Mouse (Mus musculus) hindbrain, embryonic 11.5 days (tissue): ENCODE results near the gene Ksr2. TPM values are rescaled to one million over a fixed set of nuclear protein-coding genes. Genes with fewer than 3 reads are reported as not detected.

ENCODE experiments used
- ATAC-seq: fragments of 200-750 bp; cut with Nextera tagmentation; 2 replicates; pipeline ENCODE4 v1.8.0; 2017; ENCODE audit warnings: mild to moderate bottlenecking, moderate TSS enrichment, moderate library complexity; ENCODE audit not compliant: low FRiP score
- DNase-seq: peaks from one replicate; pipeline ENCODE4 v3.0.0-alpha.2; 2015; ENCODE audit warnings: low spot score
- H3K27ac ChIP-seq: fragments of 300-500 bp; sonication (generic); 2 replicates; pipeline ENCODE4 v1.5.1; 2014; ENCODE audit warnings: mild to moderate bottlenecking, low read depth, low read length
- H3K27me3 ChIP-seq: fragments of 300-500 bp; sonication (generic); 2 replicates; pipeline ENCODE4 v1.6.1; 2014; ENCODE audit warnings: mild to moderate bottlenecking, low read length, moderate library complexity, mixed read lengths; ENCODE audit not compliant: control insufficient read depth, insufficient read depth
- H3K36me3 ChIP-seq: fragments of 300-500 bp; sonication (generic); 2 replicates; pipeline ENCODE4 v1.6.1; 2014; ENCODE audit warnings: mild to moderate bottlenecking, low read length, moderate library complexity, mixed read lengths; ENCODE audit not compliant: control insufficient read depth, insufficient read depth
- H3K4me1 ChIP-seq: fragments of 300-500 bp; sonication (generic); replicated peaks from 2 replicates; pipeline ENCODE4 v1.6.1; 2014; ENCODE audit warnings: low read length, mixed read lengths; ENCODE audit not compliant: control insufficient read depth, insufficient read depth
- H3K4me2 ChIP-seq: fragments of 300-500 bp; sonication (generic); replicated peaks from 2 replicates; pipeline ENCODE4 v1.6.1; 2014; ENCODE audit warnings: mild to moderate bottlenecking, low read depth, low read length
- H3K4me3 ChIP-seq: fragments of 300-500 bp; sonication (generic); 2 replicates; pipeline ENCODE4 v1.5.1; 2014; ENCODE audit warnings: low read depth, low read length
- H3K9ac ChIP-seq: fragments of 300-500 bp; sonication (generic); 2 replicates; pipeline ENCODE4 v1.6.1; 2014; ENCODE audit warnings: low read depth, low read length
- H3K9me3 ChIP-seq: fragments of 300-500 bp; sonication (generic); 2 replicates; pipeline ENCODE4 v1.6.1; 2016; ENCODE audit warnings: low read length; ENCODE audit not compliant: control insufficient read depth
- WGBS: fragments of 180-500 bp; shearing (Covaris S2); extraction: QIAGEN DNeasy Blood & Tissue Kit; methylation state at CpG from one replicate; pipeline ENCODE4 v1.1.7; 2014; 5-methylcytosine and 5-hydroxymethylcytosine counted together
- polyA plus RNA-seq: library from polyadenylated mRNA; unstranded; fragments of >200 nt; fragmentation: Nextera tagmentation; extraction: Ambion mirVana; gene quantifications from 2 replicates; pipeline ENCODE4 v1.2.1, GENCODE M21; 2014

The Ksr2 gene
- polyA plus RNA-seq, 1 experiment from 2014 or later: 2.9 TPM

DNA sequence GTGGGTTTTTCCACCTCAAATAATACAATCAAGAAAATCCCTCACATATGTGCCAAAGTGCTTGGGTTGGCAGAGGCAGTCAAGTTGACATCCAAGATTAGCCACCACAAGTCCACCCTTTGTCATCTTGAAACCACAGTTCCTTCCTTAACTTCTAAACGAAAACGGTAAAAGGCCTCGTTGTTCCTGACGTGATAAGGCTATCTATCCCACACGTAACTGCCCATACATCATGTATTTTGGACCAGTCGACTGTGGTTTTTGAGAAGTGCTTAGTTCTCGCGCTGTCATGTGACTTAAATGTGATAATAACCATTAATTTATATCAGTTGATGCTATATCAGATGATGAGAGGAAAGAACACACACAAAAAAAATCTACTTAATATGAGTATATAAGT lies 55.8 kb downstream of the Ksr2 start:
- DNase-seq: no peak
- H3K9ac ChIP-seq: no peak overlapping the region
- no peak overlapping the region for H3K27ac ChIP-seq
- H3K4me2 ChIP-seq: no peak overlapping the region
- no peaks in the 10 kb centered on the region for H3K36me3 ChIP-seq
- H3K4me1 ChIP-seq: no peaks in the 10 kb centered on the region
- ATAC-seq: no peak
- 94% methylated on average over 8 of the region's 8 CpGs for WGBS
- no peaks in the 10 kb centered on the region for H3K9me3 ChIP-seq
- H3K4me3 ChIP-seq: no peak overlapping the region
- H3K27me3 ChIP-seq: no peaks in the 10 kb centered on the region

GRCm38 (mm10) chr5:117481162-117481561 lies 67.4 kb downstream of the Ksr2 start:
- Histone ChIP-seq H3K9me3 (no peaks in the 10 kb centered on the region), H3K4me3 (no peak overlapping the region), H3K9ac (no peak overlapping the region), H3K4me2 (no peak overlapping the region), H3K4me1 (no peaks in the 10 kb centered on the region), H3K27me3 (no peaks in the 10 kb centered on the region), H3K36me3 (no peaks in the 10 kb centered on the region), H3K27ac (no peak overlapping the region)
- WGBS: 85% methylated on average over 3 of the region's 3 CpGs
- ATAC-seq (no peak), DNase-seq (no peak)

GRCm38 (mm10) chr5:117481586-117481985 lies 67.8 kb downstream of the Ksr2 start:
- H3K27ac ChIP-seq: no peak overlapping the region
- no peak overlapping the region for H3K4me2 ChIP-seq
- H3K4me3 ChIP-seq: no peak overlapping the region
- H3K9ac ChIP-seq: no peak overlapping the region
- no peaks in the 10 kb centered on the region for H3K36me3 ChIP-seq
- no peak for ATAC-seq
- 78% methylated on average over 12 of the region's 12 CpGs for WGBS
- H3K9me3 ChIP-seq: no peaks in the 10 kb centered on the region
- DNase-seq: no peak
- no peaks in the 10 kb centered on the region for H3K27me3 ChIP-seq
- H3K4me1 ChIP-seq: no peaks in the 10 kb centered on the region

GRCm38 (mm10) chr5:117482013-117482412 lies 68.2 kb downstream of the Ksr2 start:
- no peaks in the 10 kb centered on the region for H3K9me3 ChIP-seq
- no peak overlapping the region for H3K4me3 ChIP-seq
- DNase-seq (no peak), ATAC-seq (no peak)
- no peak overlapping the region for H3K27ac ChIP-seq
- H3K4me1 ChIP-seq: no peaks in the 10 kb centered on the region
- H3K36me3 ChIP-seq: no peaks in the 10 kb centered on the region
- no peak overlapping the region for H3K9ac ChIP-seq
- no peak overlapping the region for H3K4me2 ChIP-seq
- WGBS: 86% methylated on average over 11 of the region's 11 CpGs
- H3K27me3 ChIP-seq: no peaks in the 10 kb centered on the region

DNA sequence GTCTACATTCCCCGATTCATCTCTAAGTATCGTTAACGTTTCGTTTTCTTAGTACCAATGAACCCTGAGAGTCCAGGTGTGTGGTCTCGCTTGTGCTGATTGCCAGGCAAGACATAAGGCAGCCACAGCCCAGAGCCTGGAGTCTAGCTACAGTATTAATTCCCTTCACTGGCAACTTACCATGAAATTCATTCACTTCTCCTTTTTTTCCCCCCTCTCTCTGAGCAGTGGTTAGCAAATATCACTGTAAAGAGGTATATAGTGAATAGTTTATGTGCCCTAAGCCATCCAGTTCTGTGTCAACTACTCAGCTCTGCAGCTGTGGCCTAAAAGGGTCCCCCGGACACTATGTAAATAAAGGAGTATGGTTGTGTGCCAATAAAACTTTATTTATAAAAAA lies 71.6 kb downstream of the Ksr2 start:
- H3K4me3 ChIP-seq: no peak overlapping the region
- WGBS: 83% methylated on average over 6 of the region's 6 CpGs

GRCm38 (mm10) chr5:117486092-117486491 lies 72.3 kb downstream of the Ksr2 start:
- Histone ChIP-seq H3K9me3 (no peaks in the 10 kb centered on the region), H3K27ac (no peak overlapping the region), H3K9ac (no peak overlapping the region), H3K4me1 (no peaks in the 10 kb centered on the region), H3K27me3 (no peaks in the 10 kb centered on the region), H3K4me2 (no peak overlapping the region), H3K4me3 (no peak overlapping the region), H3K36me3 (no peaks in the 10 kb centered on the region)
- ATAC-seq (no peak), DNase-seq (no peak)
- 67% methylated on average over 7 of the region's 7 CpGs for WGBS

More for the DNA sequence above, 71.6 kb downstream of the Ksr2 start:
- Histone ChIP-seq H3K36me3 (no peaks in the 10 kb centered on the region), H3K4me2 (no peak overlapping the region), H3K9ac (no peak overlapping the region), H3K27me3 (no peaks in the 10 kb centered on the region), H3K27ac (no peak overlapping the region), H3K4me1 (no peaks in the 10 kb centered on the region), H3K9me3 (no peaks in the 10 kb centered on the region)
- ATAC-seq: no peak
- DNase-seq: no peak

DNA sequence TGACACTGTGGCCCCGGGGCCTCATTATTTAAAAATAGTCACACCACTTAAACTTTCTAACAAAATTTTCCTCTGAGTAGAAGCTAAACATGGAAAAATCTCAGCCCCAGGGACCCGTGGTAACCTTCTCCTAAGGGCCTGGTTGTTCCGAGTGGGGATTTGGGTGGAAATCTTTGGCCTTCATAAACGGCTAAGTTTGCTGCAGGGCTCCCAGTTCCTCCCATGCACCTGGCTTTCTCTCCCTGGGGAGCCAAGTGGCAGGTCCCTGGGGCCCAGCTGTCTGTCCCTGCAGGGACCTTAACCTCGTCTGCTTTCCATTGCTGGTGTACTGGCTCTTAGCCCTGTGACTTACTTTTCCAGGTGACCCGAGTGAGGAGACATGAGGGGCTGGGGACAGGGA lies 74.4 kb downstream of the Ksr2 start:
- H3K27ac ChIP-seq: no peak overlapping the region
- no peak overlapping the region for H3K4me2 ChIP-seq
- no peaks in the 10 kb centered on the region for H3K4me1 ChIP-seq
- H3K27me3 ChIP-seq: no peaks in the 10 kb centered on the region
- no peak overlapping the region for H3K4me3 ChIP-seq
- H3K9ac ChIP-seq: no peak overlapping the region
- no peaks in the 10 kb centered on the region for H3K9me3 ChIP-seq
- ATAC-seq: no peak
- DNase-seq: no peak
- WGBS: 85% methylated on average over 6 of the region's 6 CpGs
- H3K36me3 ChIP-seq: no peaks in the 10 kb centered on the region

DNA sequence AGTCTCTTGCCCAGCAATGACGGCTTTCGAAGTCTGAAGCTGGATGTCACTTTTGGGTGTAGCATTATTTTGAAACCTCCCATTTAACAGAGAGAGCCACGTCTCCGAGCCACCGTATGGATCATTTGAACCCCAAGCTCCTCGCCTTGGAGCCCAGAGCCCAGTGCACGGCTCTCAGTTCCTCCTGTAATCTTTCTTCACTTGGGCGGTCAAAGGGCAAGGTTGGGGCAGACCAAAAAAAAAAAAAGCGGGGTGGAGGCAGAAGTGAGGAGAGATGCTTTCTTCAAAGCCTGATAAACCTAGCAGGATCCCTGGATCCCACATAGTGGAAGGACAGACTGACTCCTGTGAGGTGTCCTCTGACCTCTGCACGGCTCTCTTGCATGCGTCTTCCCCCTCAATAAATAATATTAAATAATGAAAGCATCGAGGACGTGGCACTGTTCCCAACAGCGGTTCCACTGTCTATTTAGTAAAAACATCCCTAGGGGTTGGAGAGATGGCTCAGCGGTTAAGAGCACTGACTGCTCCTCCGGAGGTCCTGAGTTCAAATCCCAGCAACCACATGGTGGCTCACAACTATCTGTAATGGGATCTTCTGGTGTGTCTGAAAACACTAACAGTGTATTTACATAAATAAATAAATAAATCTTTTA lies 75.0 kb downstream of the Ksr2 start:
- DNase-seq: no peak
- ATAC-seq: no peak
- Histone ChIP-seq H3K4me3 (no peak overlapping the region), H3K27ac (no peak overlapping the region), H3K36me3 (no peaks in the 10 kb centered on the region), H3K4me1 (no peaks in the 10 kb centered on the region; the same call in 1 of the 2 replicates), H3K27me3 (no peaks in the 10 kb centered on the region), H3K9ac (no peak overlapping the region), H3K9me3 (no peaks in the 10 kb centered on the region), H3K4me2 (no peak overlapping the region)
- 90% methylated on average over 16 of the region's 16 CpGs for WGBS
